Mouse (Mus musculus) neural tube, embryonic 15.5 days (tissue): ENCODE data around the gene Tnfaip3. TPM values are rescaled to one million over a fixed set of nuclear protein-coding genes. Genes with fewer than 3 reads are reported as not detected.

Experiments used
- ATAC-seq: fragments of 200-750 bp; cut with Nextera tagmentation; 2 replicates; pipeline ENCODE4 v1.8.0; 2017; ENCODE audit warnings: mild to moderate bottlenecking, moderate TSS enrichment, moderate library complexity; ENCODE audit not compliant: low FRiP score
- H3K27ac ChIP-seq: fragments of 300-500 bp; sonication (generic); replicated peaks from 2 replicates; pipeline ENCODE4 v1.5.1; 2015; ENCODE audit warnings: mild to moderate bottlenecking, inconsistent platforms
- H3K27me3 ChIP-seq: fragments of 300-500 bp; sonication (generic); replicated peaks from 2 replicates; pipeline ENCODE4 v1.6.1; 2015; ENCODE audit warnings: inconsistent platforms
- H3K36me3 ChIP-seq: fragments of 300-500 bp; sonication (generic); 2 replicates; pipeline ENCODE4 v1.6.1; 2015; ENCODE audit warnings: inconsistent platforms
- H3K4me1 ChIP-seq: fragments of 300-500 bp; sonication (generic); 2 replicates; pipeline ENCODE4 v1.6.1; 2015; ENCODE audit warnings: inconsistent platforms
- H3K4me2 ChIP-seq: fragments of 300-500 bp; sonication (generic); 2 replicates; pipeline ENCODE4 v1.6.1; 2015; ENCODE audit warnings: inconsistent platforms, mild to moderate bottlenecking, moderate library complexity
- H3K4me3 ChIP-seq: fragments of 300-500 bp; sonication (generic); replicated peaks from 2 replicates; pipeline ENCODE4 v1.5.1; 2015; ENCODE audit warnings: mild to moderate bottlenecking, inconsistent platforms
- H3K9ac ChIP-seq: fragments of 300-500 bp; sonication (generic); replicated peaks from 2 replicates; pipeline ENCODE4 v1.6.1; 2015; ENCODE audit warnings: mild to moderate bottlenecking, inconsistent platforms
- H3K9me3 ChIP-seq: fragments of 300-500 bp; sonication (generic); replicated peaks from 2 replicates; pipeline ENCODE4 v1.6.1; 2016; ENCODE audit warnings: inconsistent platforms
- WGBS: fragments of 180-500 bp; shearing (Covaris S2); methylation state at CpG from one replicate; pipeline ENCODE4 v1.1.7; 2015; ENCODE audit warnings: mixed read lengths; 5-methylcytosine and 5-hydroxymethylcytosine counted together
- polyA plus RNA-seq: library from polyadenylated mRNA; unstranded; fragments of >200 nt; fragmentation: Nextera tagmentation; extraction: Ambion mirVana; gene quantifications from 2 replicates; pipeline ENCODE4 v1.2.1, GENCODE M21; 2015

Gene Tnfaip3
- polyA plus RNA-seq, 1 experiment from 2014 or later: 2.4 TPM

- no peak overlapping the region for H3K27ac ChIP-seq
- no peaks in the 10 kb centered on the region for H3K36me3 ChIP-seq
- no peak overlapping the region for H3K4me2 ChIP-seq
- H3K9me3 ChIP-seq: no peaks in the 10 kb centered on the region
- no peak overlapping the region for H3K4me3 ChIP-seq
- WGBS: 94% methylated on average over 3 of the region's 3 CpGs
- no peak overlapping the region for H3K9ac ChIP-seq
- H3K27me3 ChIP-seq: no peaks in the 10 kb centered on the region; the same call in 1 of the 2 replicates
- peaks cover 14% of the 10 kb centered on the region for H3K4me1 ChIP-seq
- no peak for ATAC-seq
Observed at GRCm38 (mm10) chr10:19013351-19013750, 2.1 kb downstream of the Tnfaip3 start.

DNA sequence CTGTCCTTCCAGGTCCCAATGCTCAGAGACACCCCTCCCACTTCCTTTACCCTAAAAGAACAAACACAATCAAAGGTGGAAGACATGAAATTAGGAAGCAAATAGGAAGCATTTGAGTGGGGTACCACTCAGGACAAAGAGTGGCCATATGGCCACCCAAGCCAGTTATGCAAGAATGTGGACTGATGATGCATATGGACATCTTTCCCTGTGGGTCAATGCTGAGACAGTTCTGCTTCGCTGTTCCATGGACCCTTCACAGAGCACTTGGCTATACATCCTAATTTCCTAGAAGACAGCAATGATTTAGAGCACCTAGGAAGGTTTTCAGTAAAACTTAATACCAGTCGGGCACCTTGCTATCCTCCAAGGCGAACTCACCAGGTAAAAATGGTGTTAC lies 2.8 kb downstream of the Tnfaip3 start:
- H3K36me3 ChIP-seq: no peaks in the 10 kb centered on the region
- no peak overlapping the region for H3K4me3 ChIP-seq
- no peaks in the 10 kb centered on the region for H3K9me3 ChIP-seq
- no peak for ATAC-seq
- H3K4me2 ChIP-seq: no peak overlapping the region
- peaks cover 14% of the 10 kb centered on the region for H3K4me1 ChIP-seq
- H3K27me3 ChIP-seq: no peaks in the 10 kb centered on the region; the same call in 1 of the 2 replicates
- no peak overlapping the region for H3K9ac ChIP-seq
- whole genome bisulfite sequencing: 93% methylated on average over 3 of the region's 3 CpGs
- no peak overlapping the region for H3K27ac ChIP-seq

DNA sequence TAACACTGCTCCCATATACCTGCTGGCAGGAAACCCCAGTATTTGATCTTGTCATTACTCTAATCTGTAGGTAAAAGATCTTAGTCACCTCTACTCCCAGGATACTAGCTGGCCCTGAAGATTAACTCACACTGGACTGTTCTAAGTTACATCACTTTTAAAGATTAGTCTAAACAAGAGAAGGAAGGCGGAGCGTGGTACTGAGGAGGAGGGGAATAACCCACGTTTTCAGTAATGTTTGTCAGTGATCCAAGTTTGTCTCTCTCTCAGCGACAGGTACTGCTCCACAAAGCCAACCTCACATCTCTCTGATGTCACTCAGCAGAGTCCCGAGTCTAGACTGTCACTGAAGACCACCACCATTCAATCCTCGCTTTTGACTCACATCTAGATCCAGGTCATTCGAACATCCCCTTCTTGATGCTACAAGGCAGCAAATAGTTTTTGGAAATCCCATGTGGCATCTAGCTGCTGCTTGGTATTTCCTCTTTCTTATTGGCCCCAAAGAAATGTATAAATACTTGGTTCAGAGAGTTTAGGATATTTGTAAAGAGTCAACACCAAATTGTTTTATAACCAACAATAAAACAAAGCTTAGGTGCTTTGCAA lies 3.5 kb downstream of the Tnfaip3 start:
- peaks cover 1% of the 10 kb centered on the region; the same call in 1 of the 2 replicates for H3K36me3 ChIP-seq
- H3K4me2 ChIP-seq: no peak overlapping the region
- ATAC-seq: no peak
- no peak overlapping the region for H3K27ac ChIP-seq
- H3K9me3 ChIP-seq: no peaks in the 10 kb centered on the region
- H3K4me3 ChIP-seq: no peak overlapping the region
- 87% methylated on average over 7 of the region's 7 CpGs for WGBS
- H3K27me3 ChIP-seq: no peaks in the 10 kb centered on the region; the same call in 1 of the 2 replicates
- H3K4me1 ChIP-seq: peaks cover 14% of the 10 kb centered on the region
- no peak overlapping the region for H3K9ac ChIP-seq

- Histone ChIP-seq H3K4me3 (no peak overlapping the region), H3K4me1 (peaks cover 6% of the 10 kb centered on the region), H3K4me2 (no peak overlapping the region), H3K9me3 (no peaks in the 10 kb centered on the region), H3K9ac (no peak overlapping the region), H3K27me3 (no peaks in the 10 kb centered on the region), H3K27ac (no peak overlapping the region), H3K36me3 (peaks cover 12% of the 10 kb centered on the region)
- WGBS: 90% methylated on average over 8 of the region's 8 CpGs
- no peak for ATAC-seq
Observed at GRCm38 (mm10) chr10:19010414-19010813, 5.0 kb downstream of the Tnfaip3 start.

- Histone ChIP-seq H3K9ac (no peak overlapping the region), H3K27me3 (no peaks in the 10 kb centered on the region), H3K27ac (no peak overlapping the region), H3K4me1 (peaks cover 3% of the 10 kb centered on the region), H3K36me3 (peaks cover 24% of the 10 kb centered on the region), H3K4me3 (no peak overlapping the region), H3K4me2 (no peak overlapping the region), H3K9me3 (no peaks in the 10 kb centered on the region)
- no peak for ATAC-seq
- WGBS: 73% methylated on average over 8 of the region's 8 CpGs
Observed at GRCm38 (mm10) chr10:19009186-19009672, 6.2 kb downstream of the Tnfaip3 start.

GRCm38 (mm10) chr10:19008607-19008940 lies 6.9 kb downstream of the Tnfaip3 start:
- H3K27me3 ChIP-seq: no peaks in the 10 kb centered on the region
- 95% methylated on average over 4 of the region's 4 CpGs for WGBS
- no peak overlapping the region for H3K9ac ChIP-seq

DNA sequence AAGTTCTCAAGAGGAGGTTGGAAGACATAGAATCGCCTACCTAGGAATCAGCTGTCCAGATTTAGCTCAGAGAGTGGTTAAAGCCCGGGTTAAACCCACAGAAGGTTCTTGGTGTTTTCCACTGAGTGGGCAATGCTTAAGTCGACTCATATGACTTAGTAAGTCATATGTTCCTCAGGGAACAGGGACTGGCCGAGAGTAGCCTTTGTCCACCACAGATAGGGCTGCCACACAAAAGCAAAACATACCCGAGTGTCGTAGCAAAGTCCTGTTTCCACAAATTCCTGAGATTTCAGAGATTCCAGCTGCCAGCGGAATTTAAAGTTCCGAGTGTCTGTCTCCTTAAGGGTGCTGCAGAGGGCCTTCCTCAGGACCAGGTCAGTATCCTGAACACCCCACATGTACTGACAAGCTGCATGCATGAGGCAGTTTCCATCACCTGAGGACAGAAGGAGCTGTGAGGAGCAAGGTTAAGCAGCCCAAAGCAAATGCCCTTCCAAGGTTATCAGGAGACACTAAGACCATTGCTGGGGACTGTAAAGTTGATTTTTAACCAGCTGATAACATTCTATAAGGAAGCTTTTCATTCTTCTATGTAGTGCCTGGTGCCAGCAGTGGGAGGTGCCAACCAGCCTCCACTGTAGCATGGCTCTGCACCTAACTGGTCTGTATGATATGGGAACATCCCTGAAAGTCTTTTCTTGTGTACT lies 7.4 kb downstream of the Tnfaip3 start:
- no peak for ATAC-seq
- no peak overlapping the region for H3K4me3 ChIP-seq
- 87% methylated on average over 8 of the region's 8 CpGs for WGBS
- H3K9ac ChIP-seq: no peak overlapping the region
- no peak overlapping the region for H3K27ac ChIP-seq
- no peak overlapping the region for H3K4me2 ChIP-seq
- H3K36me3 ChIP-seq: peaks cover 32% of the 10 kb centered on the region
- no peaks in the 10 kb centered on the region for H3K9me3 ChIP-seq
- H3K4me1 ChIP-seq: no peaks in the 10 kb centered on the region
- H3K27me3 ChIP-seq: no peaks in the 10 kb centered on the region

More at GRCm38 (mm10) chr10:19008607-19008940, 6.9 kb downstream of the Tnfaip3 start:
- Histone ChIP-seq H3K36me3 (peaks cover 31% of the 10 kb centered on the region), H3K4me2 (no peak overlapping the region), H3K27ac (no peak overlapping the region), H3K4me3 (no peak overlapping the region), H3K4me1 (no peaks in the 10 kb centered on the region), H3K9me3 (no peaks in the 10 kb centered on the region)
- no peak for ATAC-seq

GRCm38 (mm10) chr10:19002091-19002785 lies 13.2 kb downstream of the Tnfaip3 start:
- H3K9me3 ChIP-seq: no peaks in the 10 kb centered on the region
- 89% methylated on average over 12 of the region's 12 CpGs for WGBS
- no peaks in the 10 kb centered on the region for H3K27me3 ChIP-seq
- no peak overlapping the region for H3K27ac ChIP-seq
- no peak overlapping the region for H3K9ac ChIP-seq
- no peak overlapping the region for H3K4me2 ChIP-seq
- H3K4me3 ChIP-seq: no peak overlapping the region
- no peak for ATAC-seq
- peaks cover 48% of the 10 kb centered on the region for H3K36me3 ChIP-seq
- H3K4me1 ChIP-seq: no peaks in the 10 kb centered on the region

DNA sequence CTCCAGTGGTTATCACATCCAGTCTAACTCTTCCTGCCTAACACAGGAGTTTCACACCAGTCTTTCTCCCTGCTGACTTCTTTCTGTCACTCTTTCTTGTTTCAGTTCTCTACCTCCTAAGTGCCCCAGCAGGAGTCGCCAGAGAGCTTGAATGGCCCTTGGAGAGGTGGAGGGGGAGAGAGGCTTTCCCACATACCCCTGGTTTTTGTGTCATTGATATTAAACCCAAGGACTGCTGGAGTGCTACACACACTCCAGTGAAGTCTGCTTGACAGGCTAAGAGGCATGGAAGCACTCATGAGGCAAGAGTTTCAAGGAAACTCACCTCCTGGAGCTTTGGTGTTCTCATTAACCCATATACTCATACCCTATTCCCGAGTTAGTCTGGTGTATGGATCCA lies 16.0 kb downstream of the Tnfaip3 start:
- H3K4me2 ChIP-seq: no peak overlapping the region
- H3K9me3 ChIP-seq: no peaks in the 10 kb centered on the region
- H3K4me1 ChIP-seq: no peaks in the 10 kb centered on the region
- ATAC-seq: no peak
- no peak overlapping the region for H3K27ac ChIP-seq
- H3K4me3 ChIP-seq: no peak overlapping the region
- 73% methylated on average over 2 of the region's 2 CpGs for WGBS
- no peak overlapping the region for H3K9ac ChIP-seq
- H3K27me3 ChIP-seq: no peaks in the 10 kb centered on the region
- H3K36me3 ChIP-seq: peaks cover 25% of the 10 kb centered on the region

DNA sequence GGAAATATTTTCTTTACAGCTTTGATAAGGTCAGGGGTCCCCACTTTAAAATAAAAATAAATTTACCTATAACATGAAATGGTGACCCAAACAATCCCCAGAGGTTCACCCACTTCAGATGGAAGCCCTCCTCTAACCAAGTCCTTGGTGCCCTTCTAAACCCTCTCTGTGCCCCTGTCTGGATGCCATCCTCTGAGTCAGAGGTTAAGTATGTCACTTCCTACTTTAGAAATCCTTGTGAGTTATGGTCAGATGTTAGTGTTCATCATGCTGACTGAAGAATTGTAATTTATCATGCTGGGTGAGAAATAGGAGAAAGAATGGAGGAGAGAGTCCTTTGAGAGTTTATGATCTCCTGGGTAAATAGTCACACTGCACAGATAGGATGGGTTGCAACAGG lies 19.1 kb downstream of the Tnfaip3 start:
- Histone ChIP-seq H3K4me2 (no peak overlapping the region), H3K9me3 (no peaks in the 10 kb centered on the region), H3K4me1 (no peaks in the 10 kb centered on the region), H3K4me3 (no peak overlapping the region), H3K36me3 (peaks cover 3% of the 10 kb centered on the region; the same call in 1 of the 2 replicates), H3K27me3 (no peaks in the 10 kb centered on the region), H3K27ac (no peak overlapping the region), H3K9ac (no peak overlapping the region)
- no peak for ATAC-seq

DNA sequence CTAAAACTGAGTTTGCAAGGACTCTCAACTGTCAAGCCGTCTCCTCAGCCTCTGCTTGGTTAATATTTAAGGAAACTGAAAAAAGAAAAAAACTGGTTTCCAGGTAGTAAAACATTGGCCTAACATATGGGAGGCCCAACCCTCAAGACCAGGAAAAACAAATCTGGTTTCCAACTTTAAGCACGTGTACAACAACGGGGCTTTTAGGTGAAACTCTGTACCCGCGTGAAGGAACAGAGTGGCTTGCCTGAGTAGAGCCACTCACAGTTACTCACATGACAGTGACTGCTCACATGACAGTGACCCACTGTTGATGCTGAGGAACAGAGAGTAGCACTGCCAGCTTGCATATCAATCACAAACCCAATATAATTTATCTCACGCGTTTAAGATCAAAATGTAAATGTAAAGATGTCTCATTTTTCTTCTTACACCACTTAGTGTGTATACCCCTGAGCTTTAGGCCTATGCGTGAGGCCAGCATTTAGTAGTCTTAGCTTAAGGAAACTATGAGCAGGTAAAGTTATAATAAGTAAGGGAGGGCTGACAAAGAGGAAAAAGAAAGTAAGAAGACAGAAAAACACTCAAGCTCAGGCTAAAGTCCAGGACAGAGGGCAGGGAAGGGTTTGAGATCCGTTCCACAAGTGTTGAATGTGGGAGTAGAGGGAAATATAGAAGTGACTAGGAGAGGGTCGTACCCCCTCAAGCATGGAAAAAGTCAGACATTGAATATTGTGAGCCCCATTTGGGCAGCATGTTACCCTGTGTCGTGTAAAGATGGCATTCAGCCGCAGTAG lies 19.8 kb downstream of the Tnfaip3 start:
- H3K36me3 ChIP-seq: no peaks in the 10 kb centered on the region
- no peak overlapping the region for H3K4me2 ChIP-seq
- H3K4me1 ChIP-seq: no peaks in the 10 kb centered on the region
- no peak for ATAC-seq
- no peaks in the 10 kb centered on the region for H3K27me3 ChIP-seq
- WGBS: 91% methylated on average over 12 of the region's 12 CpGs
- H3K27ac ChIP-seq: no peak overlapping the region
- no peak overlapping the region for H3K4me3 ChIP-seq
- no peaks in the 10 kb centered on the region for H3K9me3 ChIP-seq
- H3K9ac ChIP-seq: no peak overlapping the region
